Mouse (Mus musculus) liver, embryonic 15.5 days (tissue): ENCODE measurements around the gene Nabp2. TPM values are rescaled to one million over a fixed set of nuclear protein-coding genes. Genes with fewer than 3 reads are reported as not detected.

Source experiments
- ATAC-seq: fragments of 200-750 bp; cut with Nextera tagmentation; 2 replicates; pipeline ENCODE4 v1.8.0; 2017; ENCODE audit warnings: moderate number of reproducible peaks, mild to moderate bottlenecking, moderate library complexity; ENCODE audit not compliant: insufficient read depth
- H3K27ac ChIP-seq: fragments of 300-500 bp; sonication (generic); replicated peaks from 2 replicates; pipeline ENCODE4 v1.5.1; 2015; ENCODE audit warnings: mild to moderate bottlenecking, inconsistent platforms
- H3K27me3 ChIP-seq: fragments of 300-500 bp; sonication (generic); 2 replicates; pipeline ENCODE4 v1.6.1; 2015; ENCODE audit warnings: mild to moderate bottlenecking, inconsistent platforms
- H3K36me3 ChIP-seq: fragments of 300-500 bp; sonication (generic); replicated peaks from 2 replicates; pipeline ENCODE4 v1.6.1; 2015; ENCODE audit warnings: moderate library complexity, mild to moderate bottlenecking, inconsistent platforms
- H3K4me1 ChIP-seq: fragments of 300-500 bp; sonication (generic); replicated peaks from 2 replicates; pipeline ENCODE4 v1.6.1; 2015; ENCODE audit warnings: inconsistent platforms
- H3K4me2 ChIP-seq: fragments of 300-500 bp; sonication (generic); 2 replicates; pipeline ENCODE4 v1.6.1; 2015; ENCODE audit warnings: moderate library complexity, mild to moderate bottlenecking, inconsistent platforms
- H3K4me3 ChIP-seq: fragments of 300-500 bp; sonication (generic); replicated peaks from 2 replicates; pipeline ENCODE4 v1.5.1; 2015; ENCODE audit warnings: mild to moderate bottlenecking, inconsistent platforms
- H3K9ac ChIP-seq: fragments of 300-500 bp; sonication (generic); 2 replicates; pipeline ENCODE4 v1.6.1; 2015; ENCODE audit warnings: moderate library complexity, mild to moderate bottlenecking, inconsistent platforms
- H3K9me3 ChIP-seq: fragments of 300-500 bp; sonication (generic); replicated peaks from 2 replicates; pipeline ENCODE4 v1.6.1; 2016; ENCODE audit warnings: inconsistent platforms
- WGBS: fragments of 180-500 bp; shearing (Covaris S2); methylation state at CpG from one replicate; pipeline ENCODE4 v1.1.7; 2015; ENCODE audit warnings: mixed read lengths; ENCODE audit not compliant: insufficient replicate concordance; 5-methylcytosine and 5-hydroxymethylcytosine counted together
- microRNA-seq: library from miRNA; unstranded; fragments of <30 nt; microRNA quantifications from one replicate; pipeline ENCODE4, GENCODE M21; 2016
- polyA plus RNA-seq: library from polyadenylated mRNA; unstranded; fragments of >200 nt; fragmentation: Nextera tagmentation; extraction: Ambion mirVana; gene quantifications from 2 replicates; pipeline ENCODE4 v1.2.1, GENCODE M21; 2015

Nabp2 gene
- polyA plus RNA-seq, 1 experiment from 2014 or later: 37.5 TPM

DNA sequence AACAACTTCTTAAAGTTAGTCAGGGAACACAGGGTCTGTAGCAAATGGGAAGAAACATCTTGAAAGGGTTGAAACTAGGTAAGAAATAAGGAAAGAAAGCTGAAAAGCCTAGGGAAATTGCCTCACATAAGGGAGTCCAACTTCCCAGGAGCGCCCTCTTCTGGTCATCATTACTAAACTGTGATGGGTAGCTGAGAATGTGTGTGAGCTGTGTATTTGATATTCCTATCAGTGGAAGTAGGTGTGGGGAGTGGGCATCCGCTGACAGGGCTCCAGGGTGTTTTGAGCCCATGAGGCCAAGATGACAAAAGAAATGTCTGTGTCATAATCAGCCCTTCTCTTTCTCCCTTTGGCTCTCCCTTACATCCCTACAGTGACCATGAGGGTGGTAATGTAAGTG lies 52.5 kb downstream of the Nabp2 start:
- no peak overlapping the region for H3K9ac ChIP-seq
- peaks cover 99% of the 10 kb centered on the region for H3K36me3 ChIP-seq
- no peaks in the 10 kb centered on the region for H3K9me3 ChIP-seq
- no peaks in the 10 kb centered on the region for H3K27me3 ChIP-seq
- H3K27ac ChIP-seq: no peak overlapping the region
- H3K4me3 ChIP-seq: no peak overlapping the region
- 0 out of 2 replicates have a peak, but pooled peaks have one; percentile 23 for ATAC-seq
- no peak overlapping the region for H3K4me2 ChIP-seq
- 35% methylated on average over 2 of the region's 2 CpGs for WGBS
- H3K4me1 ChIP-seq: no peaks in the 10 kb centered on the region

Small RNA genes lying within 50 kb of the gene (microRNA-seq; reads per million reads assigned to microRNA genes)
- gene Gm25361: not detected
- not detected for gene Gm26308
- gene Mir6914: not detected
- gene Mir6915: not detected
- 1.0 reads per million for gene Mir8105

Other genes with a start within 250 kb of the Nabp2 start
- gene Rbms2, start 231.2 kb downstream of the Nabp2 start, polyA plus RNA-seq: 6.7 and 6.9 TPM in 2 replicates
- gene Gls2, start 217.0 kb downstream of the Nabp2 start, polyA plus RNA-seq: 10.1 and 15.5 TPM in 2 replicates
- 26.2 and 29.0 TPM in 2 replicates for gene Spryd4, start 199.7 kb downstream of the Nabp2 start, polyA plus RNA-seq
- gene Mip, start 185.7 kb downstream of the Nabp2 start, polyA plus RNA-seq: not detected in 2 replicates
- 24.4 and 26.2 TPM in 2 replicates for gene Timeless, start 179.4 kb downstream of the Nabp2 start, polyA plus RNA-seq
- gene Apon, start 157.4 kb downstream of the Nabp2 start, polyA plus RNA-seq: 1.1 and 1.3 TPM in 2 replicates
- gene Apof, start 142.8 kb downstream of the Nabp2 start, polyA plus RNA-seq: 147 and 195 TPM in 2 replicates
- 6.8 and 8.4 TPM in 2 replicates for gene Stat2, start 140.9 kb downstream of the Nabp2 start, polyA plus RNA-seq
- gene Il23a, start 112.7 kb downstream of the Nabp2 start, polyA plus RNA-seq: not detected in 2 replicates
- gene Pan2, start 108.2 kb downstream of the Nabp2 start, polyA plus RNA-seq: 12.9 and 14.3 TPM in 2 replicates
- 85.8 and 90.0 TPM in 2 replicates for gene Cnpy2, start 89.0 kb downstream of the Nabp2 start, polyA plus RNA-seq
- 115 and 121 TPM in 2 replicates for gene Cs, start 73.8 kb downstream of the Nabp2 start, polyA plus RNA-seq
- 4.6 and 5.2 TPM in 2 replicates for gene Coq10a, start 42.5 kb downstream of the Nabp2 start, polyA plus RNA-seq
- gene Ankrd52, start 34.4 kb downstream of the Nabp2 start, polyA plus RNA-seq: 4.9 and 5.6 TPM in 2 replicates
- 69.9 and 90.8 TPM in 2 replicates for gene Slc39a5, start 10.3 kb downstream of the Nabp2 start, polyA plus RNA-seq
- gene Rnf41, start 165 bp upstream of the Nabp2 start, polyA plus RNA-seq: 8.5 and 9.6 TPM in 2 replicates
- 23.5 and 23.6 TPM in 2 replicates for gene Smarcc2, start 47.8 kb upstream of the Nabp2 start, polyA plus RNA-seq
- gene Myl6, start 82.7 kb upstream of the Nabp2 start, polyA plus RNA-seq: 483 and 484 TPM in 2 replicates
- 1.4 and 1.7 TPM in 2 replicates for gene Myl6b, start 87.2 kb upstream of the Nabp2 start, polyA plus RNA-seq
- 11.8 and 12.6 TPM in 2 replicates for gene Esyt1, start 114.4 kb upstream of the Nabp2 start, polyA plus RNA-seq
- 4.9 and 5.8 TPM in 2 replicates for gene Zc3h10, start 136.3 kb upstream of the Nabp2 start, polyA plus RNA-seq
- gene Rpl41, start 137.8 kb upstream of the Nabp2 start, polyA plus RNA-seq: 1,944 and 2,155 TPM in 2 replicates
- gene Pa2g4, start 154.5 kb upstream of the Nabp2 start, polyA plus RNA-seq: 118 and 119 TPM in 2 replicates
- gene Erbb3, start 178.2 kb upstream of the Nabp2 start, polyA plus RNA-seq: 3.1 and 3.6 TPM in 2 replicates
- gene Rps26, start 215.3 kb upstream of the Nabp2 start, polyA plus RNA-seq: 296 and 352 TPM in 2 replicates
- gene Ikzf4, start 234.5 kb upstream of the Nabp2 start, polyA plus RNA-seq: 0.12 TPM in 2 replicates